Mouse (Mus musculus): Measurements from ENCODE around the gene Col2a1.

Col2a1 gene

GRCm38 (mm10) chr15:97927018-97927417, 77.5 kb downstream of the Col2a1 start:
- no peak for DNase-seq (ENCODE audit: low read depth, low spot score)

Measured in forelimb bud, embryonic 11.5 days (tissue).